ENCODE assay signal across 20 mouse cellular contexts in genomic region chr19:46132577-46132976, GRCm38 (mm10). TPM values are rescaled to one million over a fixed set of nuclear protein-coding genes. Genes with fewer than 3 reads are reported as not detected.
"Had no signal": no experiment of that assay in that cellular context is flagged by ENCODE, and none has a peak within 500 bp of the region (broad histone marks: within the 10 kb centered on the region; RNA-seq: fewer than 3 reads in every experiment).

No protein-coding gene starts in this region.

- DNase-seq: kidney, adult 8-10 months; kidney, postnatal 25 days; lung, embryonic 14.5 days; lung, postnatal 36 days; midbrain, embryonic 14.5 days; right cerebral cortex, postnatal 14 days; thymus, adult 2 months; thymus, postnatal 25 days had no signal

- H3K27ac ChIP-seq: limb, embryonic 15.5 days; midbrain, embryonic 10.5 days; neural tube, embryonic 13.5 days; stomach, embryonic 15.5 days had no signal

- H3K36me3 ChIP-seq: limb, embryonic 15.5 days; midbrain, embryonic 10.5 days; neural tube, embryonic 13.5 days; stomach, embryonic 15.5 days had no signal

- H3K9me3 ChIP-seq: limb, embryonic 15.5 days; midbrain, embryonic 10.5 days; neural tube, embryonic 13.5 days; stomach, embryonic 15.5 days had no signal

- H3K9ac ChIP-seq: limb, embryonic 15.5 days; lung, embryonic 14.5 days; neural tube, embryonic 13.5 days; stomach, embryonic 15.5 days had no signal

RNA-seq across cellular contexts. Expression of gene Elovl3, which starts 0.9 kb away (rescaled TPM):
- total RNA-seq: layer of hippocampus, postnatal 25 days; left cerebral cortex, adult 8-10 months; left cerebral cortex, postnatal 25 days; megakaryocyte, adult 5-6 weeks; monocyte, adult 5-6 weeks had no signal
- polyA plus RNA-seq: kidney, embryonic 16.5 days; lung, embryonic 14.5 days; midbrain, embryonic 10.5 days; neural tube, embryonic 13.5 days; spleen, adult 2 months; stomach, embryonic 15.5 days; urinary bladder, adult 2 months had no signal

RNA-seq across cellular contexts. Expression of gene Pitx3, which starts 15.5 kb away (rescaled TPM):
- total RNA-seq: layer of hippocampus, postnatal 25 days; left cerebral cortex, adult 8-10 months; left cerebral cortex, postnatal 25 days; megakaryocyte, adult 5-6 weeks; monocyte, adult 5-6 weeks had no signal
- polyA plus RNA-seq: spleen, adult 2 months; stomach, embryonic 15.5 days had no signal
